Mouse (Mus musculus) thymus, postnatal 4 days (tissue): Measurements from ENCODE around the gene Tmem108.

Source experiments
- DNase-seq: peaks from one replicate; pipeline ENCODE4 v3.0.0; 2021

The Tmem108 gene

GRCm38 (mm10) chr9:103580186-103580585 lies 181.5 kb downstream of the Tmem108 start:
- no peak for DNase-seq

- no peak for DNase-seq
These were observed 182.1 kb downstream of the Tmem108 start for GRCm38 (mm10) chr9:103579411-103580026.

- DNase-seq, result no peak
These were observed 183.9 kb downstream of the Tmem108 start for GRCm38 (mm10) chr9:103577731-103578130.

DNA sequence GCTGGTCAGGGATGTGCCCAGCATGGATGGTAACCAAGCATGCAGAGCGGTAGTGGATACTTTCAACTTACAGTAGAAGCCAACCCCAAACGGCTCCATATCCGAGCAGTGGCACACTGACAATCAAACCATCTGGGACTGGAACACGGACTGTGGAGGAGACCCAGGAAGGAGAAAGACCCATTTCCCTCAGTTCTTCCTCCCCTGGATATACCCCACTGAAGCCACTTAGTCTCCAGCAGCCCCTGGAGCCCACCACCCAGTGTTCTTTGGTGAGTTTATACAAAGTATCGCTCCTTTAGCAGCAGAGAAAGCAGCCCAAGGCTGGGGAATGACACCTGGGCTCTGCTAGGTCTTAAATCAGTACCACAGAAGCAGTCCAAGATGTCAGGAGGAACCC lies 184.5 kb downstream of the Tmem108 start:
- DNase-seq, result no peak

- no peak for DNase-seq
These were observed 185.7 kb downstream of the Tmem108 start for GRCm38 (mm10) chr9:103575901-103576300.

- no peak for DNase-seq
These were observed 187.5 kb downstream of the Tmem108 start for GRCm38 (mm10) chr9:103573994-103574750.

GRCm38 (mm10) chr9:103570158-103570741 lies 191.4 kb downstream of the Tmem108 start:
- no peak for DNase-seq

- no peak for DNase-seq
These were observed 192.7 kb downstream of the Tmem108 start for GRCm38 (mm10) chr9:103568983-103569382.

DNA sequence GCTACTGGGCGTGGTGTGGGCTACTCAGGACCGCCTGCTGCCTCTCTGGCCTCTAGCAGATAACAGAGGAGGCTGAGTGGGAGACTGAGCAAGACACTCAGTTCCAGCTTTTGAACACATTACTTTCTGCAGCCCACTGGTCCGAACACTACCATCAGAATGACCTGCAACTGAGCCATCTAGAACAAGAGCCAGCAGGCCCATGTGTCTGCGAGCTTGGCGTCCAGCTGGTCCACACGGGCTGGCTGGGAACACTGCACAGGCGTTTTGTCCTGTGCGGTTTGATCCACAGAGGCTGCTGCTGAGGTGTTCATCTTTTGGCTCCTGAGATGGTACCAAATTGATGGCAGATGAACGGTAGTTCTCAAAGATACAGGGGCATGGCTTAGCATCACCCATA lies 196.5 kb downstream of the Tmem108 start:
- DNase-seq, result no peak

- DNase-seq, result peak; percentile 64
These were observed 197.6 kb downstream of the Tmem108 start for GRCm38 (mm10) chr9:103563864-103564610.

DNA sequence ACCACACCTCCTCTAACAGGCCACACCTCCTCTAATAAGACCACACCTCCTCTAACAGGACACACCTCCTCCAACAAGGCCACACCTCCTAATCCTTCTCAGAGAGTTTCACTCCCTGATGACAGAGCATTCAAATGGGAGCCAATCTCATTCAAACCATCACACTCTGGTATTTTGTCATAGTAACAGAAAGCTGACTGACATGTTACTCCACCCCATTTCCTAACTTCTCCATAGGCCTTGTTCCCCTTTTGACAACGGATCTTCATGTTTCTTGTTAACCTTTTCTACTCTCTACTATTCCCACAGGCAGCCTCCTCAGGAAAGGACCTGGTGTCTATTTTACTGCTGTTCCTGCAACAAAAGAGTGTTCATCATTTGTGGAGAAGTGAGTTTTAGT lies 199.6 kb downstream of the Tmem108 start:
- no peak for DNase-seq

GRCm38 (mm10) chr9:103558741-103559140 lies 202.9 kb downstream of the Tmem108 start:
- DNase-seq, result no peak

GRCm38 (mm10) chr9:103558240-103558639 lies 203.4 kb downstream of the Tmem108 start:
- DNase-seq, result no peak

GRCm38 (mm10) chr9:103557085-103557484 lies 204.6 kb downstream of the Tmem108 start:
- DNase-seq, result no peak

- no peak for DNase-seq
These were observed 206.3 kb downstream of the Tmem108 start for GRCm38 (mm10) chr9:103555334-103555733.

- DNase-seq, result no peak
These were observed 210.9 kb downstream of the Tmem108 start for GRCm38 (mm10) chr9:103550661-103551248.

DNA sequence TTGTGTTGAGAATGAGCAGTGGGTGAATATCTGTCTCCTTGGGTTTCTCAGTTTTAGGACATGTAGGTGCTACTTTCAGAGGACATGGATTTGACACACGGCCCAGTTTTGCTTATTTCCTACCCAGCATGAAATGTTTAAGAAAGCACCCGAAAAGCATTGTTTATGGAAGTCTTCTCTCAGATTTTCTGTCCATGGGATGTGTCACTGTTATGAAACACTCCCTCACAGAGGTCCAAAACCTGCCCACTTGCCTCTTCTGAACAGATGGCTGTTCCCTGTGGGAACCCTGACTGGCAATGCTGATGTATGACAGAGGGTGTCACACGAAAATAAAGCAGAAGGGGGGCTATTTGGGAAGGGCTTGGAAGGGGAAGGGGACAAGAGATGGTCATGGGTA lies 212.5 kb downstream of the Tmem108 start:
- DNase-seq, result no peak

- no peak for DNase-seq
These were observed 213.0 kb downstream of the Tmem108 start for GRCm38 (mm10) chr9:103548606-103549005.

DNA sequence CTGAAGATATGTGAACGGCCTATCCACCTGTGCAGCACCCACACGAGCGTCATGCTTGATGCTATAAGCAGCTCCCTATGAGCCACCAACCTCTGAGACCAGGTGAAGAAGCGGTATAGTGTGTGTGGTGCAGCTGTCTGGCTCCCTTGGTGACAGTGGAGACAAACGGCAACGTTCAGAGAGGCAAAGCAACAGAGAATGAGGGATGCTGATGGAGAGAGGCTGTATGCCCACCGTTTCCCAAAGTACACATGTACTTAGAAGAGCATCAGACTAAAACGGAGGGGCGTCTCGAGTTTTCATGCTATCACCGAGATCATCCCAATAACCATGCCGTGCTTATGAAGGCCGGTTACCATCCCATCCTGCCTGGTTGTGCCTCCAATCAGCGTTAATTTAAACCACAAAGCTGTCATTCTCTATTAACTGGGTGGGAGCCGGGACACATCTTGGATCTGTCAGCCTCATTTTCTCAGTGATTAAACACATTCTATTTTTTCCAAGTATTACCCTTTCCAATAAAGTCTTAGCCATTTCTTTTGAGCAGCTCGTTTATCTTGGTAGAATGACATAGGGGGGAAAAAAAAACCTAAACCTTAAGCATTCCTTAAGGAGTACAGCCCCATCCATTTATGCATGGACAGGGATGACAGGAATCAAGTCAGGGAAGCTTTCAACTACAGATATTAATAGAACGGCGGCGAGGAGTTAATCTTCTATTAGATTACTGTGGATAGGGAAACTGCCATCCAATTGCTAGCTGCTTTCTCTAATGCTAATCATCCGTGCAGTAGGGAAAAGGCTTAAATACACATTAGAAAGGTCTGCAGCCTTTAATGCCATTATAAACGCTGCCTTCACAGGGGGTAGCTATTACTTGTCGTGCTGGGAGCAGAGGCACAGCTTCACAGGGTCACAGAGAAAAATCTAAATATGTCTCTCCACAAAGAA lies 214.7 kb downstream of the Tmem108 start:
- no peak for DNase-seq

DNA sequence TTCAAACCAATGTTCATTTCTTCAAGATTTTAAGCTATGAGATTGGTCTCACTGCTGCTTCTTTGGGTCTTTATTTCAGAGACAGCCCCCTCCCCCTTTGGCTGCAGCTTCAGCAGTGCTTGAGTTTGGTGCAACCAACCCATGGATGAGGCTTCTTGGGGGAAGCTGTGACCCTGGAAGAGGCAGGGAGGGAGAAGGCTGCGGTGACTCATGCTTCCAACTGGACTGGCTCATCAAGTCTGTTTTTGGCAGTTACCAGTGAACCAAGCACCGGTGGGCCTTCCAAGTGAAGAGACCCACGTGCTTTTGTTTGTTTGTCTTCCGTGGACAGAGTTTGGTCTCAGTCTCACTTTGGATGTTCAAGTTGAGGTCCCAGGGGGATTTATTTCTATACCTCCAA lies 215.9 kb downstream of the Tmem108 start:
- DNase-seq, result no peak

DNA sequence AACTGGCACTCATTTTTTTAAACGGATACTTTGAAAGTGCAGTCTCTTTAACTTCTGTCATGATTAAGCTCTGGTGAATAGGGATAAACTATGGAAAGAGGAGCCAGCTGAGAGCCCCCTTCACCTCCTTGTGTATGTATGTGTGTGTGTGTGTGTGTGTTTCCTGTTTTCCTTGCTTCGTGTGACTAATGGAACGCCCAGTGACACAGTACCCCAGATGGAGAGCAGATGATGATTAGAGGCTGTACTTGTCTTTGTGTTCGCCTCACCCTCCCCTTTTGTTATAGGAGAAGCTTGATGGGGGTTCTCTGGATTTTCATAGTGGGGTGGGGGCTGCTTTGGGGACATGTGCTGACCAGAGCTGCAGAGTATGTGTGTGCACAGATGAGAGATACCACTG lies 216.4 kb downstream of the Tmem108 start:
- DNase-seq, result no peak

- no peak for DNase-seq
These were observed 217.0 kb downstream of the Tmem108 start for GRCm38 (mm10) chr9:103544599-103544998.
